Mouse (Mus musculus): Measurements from ENCODE around the gene Hint3. TPM values are rescaled to one million over a fixed set of nuclear protein-coding genes. Genes with fewer than 3 reads are reported as not detected.
"Not testable (repeated sequence)": the region's sequence is repeated elsewhere in the genome, so short reads cannot be mapped to it uniquely, and the experiment has no call there.

Gene Hint3
- polyA plus RNA-seq, 1 experiment from 2014 or later, result 18.5 TPM

- not testable (repeated sequence) for H3K9me3 ChIP-seq (replicated peaks; ENCODE audit: control insufficient read depth, low read length); H3K9ac ChIP-seq (replicated peaks; ENCODE audit: low read length); H3K27ac ChIP-seq (replicated peaks; ENCODE audit: low read depth, low read length); H3K4me2 ChIP-seq (ENCODE audit: low read depth, low read length); H3K36me3 ChIP-seq (replicated peaks; ENCODE audit: control insufficient read depth, insufficient read depth, low read depth, low read length); DNase-seq (ENCODE audit: low spot score); H3K4me1 ChIP-seq (ENCODE audit: control insufficient read depth, insufficient read depth, low read length); ATAC-seq (replicated peaks; ENCODE audit: insufficient number of reproducible peaks, low FRiP score, low TSS enrichment, low read depth); H3K27me3 ChIP-seq (ENCODE audit: control insufficient read depth, insufficient read depth, low read length); H3K4me3 ChIP-seq (ENCODE audit: low read depth, low read length)
- WGBS, result 86% methylated on average over 1 of the region's 1 CpGs
Observed at GRCm38 (mm10) chr10:30636474-30637154, 7.2 kb upstream of the Hint3 start.

- Histone ChIP-seq H3K9me3 (replicated peaks; ENCODE audit: control insufficient read depth, low read length) (no peaks in the 10 kb centered on the region), H3K36me3 (replicated peaks; ENCODE audit: control insufficient read depth, insufficient read depth, low read depth, low read length) (no peaks in the 10 kb centered on the region), H3K9ac (replicated peaks; ENCODE audit: low read length) (no peak overlapping the region), H3K4me1 (ENCODE audit: control insufficient read depth, insufficient read depth, low read length) (no peaks in the 10 kb centered on the region), H3K4me3 (ENCODE audit: low read depth, low read length) (no peak overlapping the region), H3K27me3 (ENCODE audit: control insufficient read depth, insufficient read depth, low read length) (no peaks in the 10 kb centered on the region), H3K27ac (replicated peaks; ENCODE audit: low read depth, low read length) (no peak overlapping the region), H3K4me2 (ENCODE audit: low read depth, low read length) (no peak overlapping the region)
- DNase-seq (ENCODE audit: low spot score) (no peak), ATAC-seq (replicated peaks; ENCODE audit: insufficient number of reproducible peaks, low FRiP score, low TSS enrichment, low read depth) (no peak)
- 96% methylated on average over 1 of the region's 1 CpGs for WGBS
Observed at GRCm38 (mm10) chr10:30632718-30633117, 3.3 kb upstream of the Hint3 start.

GRCm38 (mm10) chr10:30629977-30630376 is 545 bp upstream of the Hint3 start:
- no peak overlapping the region for H3K4me3 ChIP-seq (ENCODE audit: low read depth, low read length)
- no peaks in the 10 kb centered on the region for H3K9me3 ChIP-seq (replicated peaks; ENCODE audit: control insufficient read depth, low read length)
- no peak overlapping the region for H3K27ac ChIP-seq (replicated peaks; ENCODE audit: low read depth, low read length)
- H3K36me3 ChIP-seq (replicated peaks; ENCODE audit: control insufficient read depth, insufficient read depth, low read depth, low read length), result no peaks in the 10 kb centered on the region
- no peak overlapping the region for H3K9ac ChIP-seq (replicated peaks; ENCODE audit: low read length)
- H3K27me3 ChIP-seq (ENCODE audit: control insufficient read depth, insufficient read depth, low read length), result no peaks in the 10 kb centered on the region
- no peak overlapping the region for H3K4me2 ChIP-seq (ENCODE audit: low read depth, low read length)
- DNase-seq (ENCODE audit: low spot score), result no peak
- no peaks in the 10 kb centered on the region for H3K4me1 ChIP-seq (ENCODE audit: control insufficient read depth, insufficient read depth, low read length)
- ATAC-seq (replicated peaks; ENCODE audit: insufficient number of reproducible peaks, low FRiP score, low TSS enrichment, low read depth), result no peak

- not testable (repeated sequence) for H3K4me3 ChIP-seq (ENCODE audit: low read depth, low read length); H3K4me1 ChIP-seq (ENCODE audit: control insufficient read depth, insufficient read depth, low read length); H3K4me2 ChIP-seq (ENCODE audit: low read depth, low read length); H3K27me3 ChIP-seq (ENCODE audit: control insufficient read depth, insufficient read depth, low read length); H3K9ac ChIP-seq (replicated peaks; ENCODE audit: low read length); DNase-seq (ENCODE audit: low spot score); H3K9me3 ChIP-seq (replicated peaks; ENCODE audit: control insufficient read depth, low read length); ATAC-seq (replicated peaks; ENCODE audit: insufficient number of reproducible peaks, low FRiP score, low TSS enrichment, low read depth); H3K36me3 ChIP-seq (replicated peaks; ENCODE audit: control insufficient read depth, insufficient read depth, low read depth, low read length); H3K27ac ChIP-seq (replicated peaks; ENCODE audit: low read depth, low read length)
- WGBS, result 86% methylated on average over 11 of the region's 11 CpGs
Observed at GRCm38 (mm10) chr10:30628444-30628843, 988 bp downstream of the Hint3 start.

- no peaks in the 10 kb centered on the region for H3K36me3 ChIP-seq (replicated peaks; ENCODE audit: control insufficient read depth, insufficient read depth, low read depth, low read length)
- no peaks in the 10 kb centered on the region for H3K4me1 ChIP-seq (ENCODE audit: control insufficient read depth, insufficient read depth, low read length)
- DNase-seq (ENCODE audit: low spot score), result no peak
- H3K4me2 ChIP-seq (ENCODE audit: low read depth, low read length), result no peak overlapping the region
- no peaks in the 10 kb centered on the region for H3K9me3 ChIP-seq (replicated peaks; ENCODE audit: control insufficient read depth, low read length)
- no peak overlapping the region for H3K9ac ChIP-seq (replicated peaks; ENCODE audit: low read length)
- no peak for ATAC-seq (replicated peaks; ENCODE audit: insufficient number of reproducible peaks, low FRiP score, low TSS enrichment, low read depth)
- 43% methylated on average over 1 of the region's 1 CpGs for WGBS
- no peaks in the 10 kb centered on the region for H3K27me3 ChIP-seq (ENCODE audit: control insufficient read depth, insufficient read depth, low read length)
- H3K27ac ChIP-seq (replicated peaks; ENCODE audit: low read depth, low read length), result no peak overlapping the region
- no peak overlapping the region for H3K4me3 ChIP-seq (ENCODE audit: low read depth, low read length)
Observed at GRCm38 (mm10) chr10:30627548-30627947, 1.9 kb downstream of the Hint3 start.

- Histone ChIP-seq H3K36me3 (replicated peaks; ENCODE audit: control insufficient read depth, insufficient read depth, low read depth, low read length) (no peaks in the 10 kb centered on the region), H3K9me3 (replicated peaks; ENCODE audit: control insufficient read depth, low read length) (no peaks in the 10 kb centered on the region), H3K27ac (replicated peaks; ENCODE audit: low read depth, low read length) (no peak overlapping the region), H3K4me2 (ENCODE audit: low read depth, low read length) (no peak overlapping the region), H3K27me3 (ENCODE audit: control insufficient read depth, insufficient read depth, low read length) (no peaks in the 10 kb centered on the region), H3K9ac (replicated peaks; ENCODE audit: low read length) (no peak overlapping the region), H3K4me3 (ENCODE audit: low read depth, low read length) (no peak overlapping the region), H3K4me1 (ENCODE audit: control insufficient read depth, insufficient read depth, low read length) (no peaks in the 10 kb centered on the region)
- DNase-seq (ENCODE audit: low spot score), result no peak
- no peak for ATAC-seq (replicated peaks; ENCODE audit: insufficient number of reproducible peaks, low FRiP score, low TSS enrichment, low read depth)
- 63% methylated on average over 5 of the region's 5 CpGs for WGBS
Observed at GRCm38 (mm10) chr10:30624161-30625019, 5.0 kb downstream of the Hint3 start.

GRCm38 (mm10) chr10:30622928-30623327 is 6.5 kb downstream of the Hint3 start:
- Histone ChIP-seq H3K9me3 (replicated peaks; ENCODE audit: control insufficient read depth, low read length) (no peaks in the 10 kb centered on the region), H3K4me3 (ENCODE audit: low read depth, low read length) (no peak overlapping the region), H3K36me3 (replicated peaks; ENCODE audit: control insufficient read depth, insufficient read depth, low read depth, low read length) (no peaks in the 10 kb centered on the region), H3K27ac (replicated peaks; ENCODE audit: low read depth, low read length) (no peak overlapping the region), H3K27me3 (ENCODE audit: control insufficient read depth, insufficient read depth, low read length) (no peaks in the 10 kb centered on the region), H3K4me2 (ENCODE audit: low read depth, low read length) (no peak overlapping the region), H3K4me1 (ENCODE audit: control insufficient read depth, insufficient read depth, low read length) (no peaks in the 10 kb centered on the region), H3K9ac (replicated peaks; ENCODE audit: low read length) (no peak overlapping the region)
- peak; percentile 26 for DNase-seq (ENCODE audit: low spot score)
- no peak for ATAC-seq (replicated peaks; ENCODE audit: insufficient number of reproducible peaks, low FRiP score, low TSS enrichment, low read depth)

- no peak overlapping the region for H3K27ac ChIP-seq (replicated peaks; ENCODE audit: low read depth, low read length)
- 41% methylated on average over 3 of the region's 3 CpGs for WGBS
- no peaks in the 10 kb centered on the region for H3K36me3 ChIP-seq (replicated peaks; ENCODE audit: control insufficient read depth, insufficient read depth, low read depth, low read length)
- DNase-seq (ENCODE audit: low spot score), result peak; percentile 1
- no peaks in the 10 kb centered on the region for H3K4me1 ChIP-seq (ENCODE audit: control insufficient read depth, insufficient read depth, low read length)
- peak overlapping the region; percentile 60; the same call in 1 of the 2 replicates for H3K4me2 ChIP-seq (ENCODE audit: low read depth, low read length)
- H3K27me3 ChIP-seq (ENCODE audit: control insufficient read depth, insufficient read depth, low read length), result no peaks in the 10 kb centered on the region
- H3K9ac ChIP-seq (replicated peaks; ENCODE audit: low read length), result peak overlapping the region; percentile 75; the same call in 1 of the 2 replicates
- H3K4me3 ChIP-seq (ENCODE audit: low read depth, low read length), result peak overlapping the region; percentile 61
- ATAC-seq (replicated peaks; ENCODE audit: insufficient number of reproducible peaks, low FRiP score, low TSS enrichment, low read depth), result no peak
- H3K9me3 ChIP-seq (replicated peaks; ENCODE audit: control insufficient read depth, low read length), result no peaks in the 10 kb centered on the region
Observed at GRCm38 (mm10) chr10:30618918-30619210, 10.6 kb downstream of the Hint3 start.
